Mouse (Mus musculus) limb, embryonic 15.5 days (tissue): Measurements from ENCODE around the gene Olfr1102. TPM values are rescaled to one million over a fixed set of nuclear protein-coding genes. Genes with fewer than 3 reads are reported as not detected.

ENCODE experiments used
- ATAC-seq: fragments of 200-750 bp; cut with Nextera tagmentation; 2 replicates; pipeline ENCODE4 v1.8.0; 2017; ENCODE audit warnings: low read depth, moderate TSS enrichment; ENCODE audit not compliant: insufficient number of reproducible peaks, low FRiP score, low TSS enrichment
- H3K27ac ChIP-seq: fragments of 300-500 bp; sonication (generic); 2 replicates; pipeline ENCODE4 v1.5.1; 2015; ENCODE audit warnings: moderate library complexity, mild to moderate bottlenecking, inconsistent platforms
- H3K27me3 ChIP-seq: fragments of 300-500 bp; sonication (generic); 2 replicates; pipeline ENCODE4 v1.6.1; 2015; ENCODE audit warnings: inconsistent platforms
- H3K36me3 ChIP-seq: fragments of 300-500 bp; sonication (generic); 2 replicates; pipeline ENCODE4 v1.6.1; 2015; ENCODE audit warnings: inconsistent platforms
- H3K4me1 ChIP-seq: fragments of 300-500 bp; sonication (generic); 2 replicates; pipeline ENCODE4 v1.6.1; 2015; ENCODE audit warnings: inconsistent platforms
- H3K4me2 ChIP-seq: fragments of 300-500 bp; sonication (generic); 2 replicates; pipeline ENCODE4 v1.6.1; 2015; ENCODE audit warnings: mild to moderate bottlenecking, inconsistent platforms
- H3K4me3 ChIP-seq: fragments of 300-500 bp; sonication (generic); 2 replicates; pipeline ENCODE4 v1.5.1; 2015; ENCODE audit warnings: mild to moderate bottlenecking, inconsistent platforms
- H3K9ac ChIP-seq: fragments of 300-500 bp; sonication (generic); 2 replicates; pipeline ENCODE4 v1.6.1; 2015; ENCODE audit warnings: inconsistent platforms
- H3K9me3 ChIP-seq: fragments of 300-500 bp; sonication (generic); 2 replicates; pipeline ENCODE4 v1.6.1; 2016; ENCODE audit warnings: inconsistent platforms
- WGBS: fragments of 180-500 bp; shearing (Covaris S2); methylation state at CpG from one replicate; pipeline ENCODE4 v1.1.7; 2015; 5-methylcytosine and 5-hydroxymethylcytosine counted together
- polyA plus RNA-seq: library from polyadenylated mRNA; unstranded; fragments of >200 nt; fragmentation: Nextera tagmentation; extraction: Ambion mirVana; gene quantifications from 2 replicates; pipeline ENCODE4 v1.2.1, GENCODE M21; 2015

Olfr1102 gene
- not detected in 2 replicates for polyA plus RNA-seq

- Histone ChIP-seq H3K27ac (no peak within 1 kb of the TSS), H3K4me1 (no peaks in the 10 kb centered on the region), H3K36me3 (no peaks in the 10 kb centered on the region), H3K4me2 (no peak within 1 kb of the TSS), H3K4me3 (no peak within 1 kb of the TSS), H3K27me3 (no peaks in the 10 kb centered on the region), H3K9me3 (no peaks in the 10 kb centered on the region), H3K9ac (no peak within 1 kb of the TSS)
- no peak for ATAC-seq
Measured at GRCm38 (mm10) chr2:86998098-86998497, at the start of gene Olfr1102. TSS of gene Olfr1102 (plus strand) at chr2:86998398.

GRCm38 (mm10) chr2:86960593-86960992 is 37.6 kb upstream of the Olfr1102 start, which contains the start of gene Olfr1099:
TSS of gene Olfr1099 (minus strand) at chr2:86960693.
- no peaks in the 10 kb centered on the region for H3K9me3 ChIP-seq
- no peaks in the 10 kb centered on the region for H3K27me3 ChIP-seq
- no peaks in the 10 kb centered on the region for H3K4me1 ChIP-seq
- H3K9ac ChIP-seq = no peak within 1 kb of the TSS
- H3K4me3 ChIP-seq = no peak within 1 kb of the TSS
- no peak within 1 kb of the TSS for H3K4me2 ChIP-seq
- no peak for ATAC-seq
- no peak within 1 kb of the TSS for H3K27ac ChIP-seq
- WGBS = 74% methylated on average over 1 of the region's 1 CpGs
- no peaks in the 10 kb centered on the region for H3K36me3 ChIP-seq

DNA sequence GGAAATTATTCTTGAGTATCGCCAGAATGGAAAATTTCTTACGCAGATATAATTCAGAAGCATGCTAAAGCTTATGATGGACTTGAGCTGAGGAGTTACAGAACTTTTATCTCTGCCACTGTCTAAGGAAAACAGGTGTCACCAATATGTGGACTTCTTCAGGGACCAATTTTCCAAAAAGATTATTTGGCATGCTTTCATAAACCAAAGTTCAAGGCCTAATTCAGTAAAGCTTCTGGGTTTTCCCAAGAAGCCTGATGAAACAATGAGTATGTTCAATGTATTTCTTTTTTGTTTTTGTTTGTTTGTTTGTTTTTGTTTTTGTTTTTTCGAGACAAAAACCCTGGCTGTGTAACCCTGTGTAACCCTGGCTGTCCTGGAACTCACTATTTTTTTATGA is 18.3 kb upstream of the Olfr1102 start, which contains the start of gene Olfr1100:
Gene Olfr1100, minus strand, starts transcription at position 101 of the 400 bp plus-strand sequence.
- ATAC-seq = no peak
- H3K4me3 ChIP-seq = no peak within 1 kb of the TSS
- 76% methylated on average over 3 of the region's 3 CpGs for WGBS

DNA sequence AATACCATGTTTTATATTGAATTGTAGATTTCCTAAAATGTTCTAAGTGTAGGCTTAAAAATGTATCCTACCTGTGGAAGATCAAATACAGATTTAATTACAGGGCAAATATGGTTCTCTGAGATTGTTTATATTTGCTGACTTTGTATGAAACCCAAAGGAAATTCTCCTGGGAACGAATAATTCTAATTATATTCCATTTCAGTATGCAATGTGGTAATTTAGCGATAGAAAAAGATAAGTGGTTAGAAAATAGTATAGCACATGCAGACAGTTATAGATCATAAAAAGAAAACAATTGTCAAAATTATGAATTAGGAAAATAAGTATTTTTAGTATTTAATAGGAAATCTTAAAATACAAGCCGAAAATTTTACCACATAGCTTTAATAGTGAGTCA is 7.1 kb upstream of the Olfr1102 start, which contains the start of gene Olfr1101:
Gene Olfr1101, minus strand, starts transcription at position 101 of the 400 bp plus-strand sequence.
- no peak for ATAC-seq

More for the DNA sequence above, 18.3 kb upstream of the Olfr1102 start, which contains the start of gene Olfr1100:
- H3K9ac ChIP-seq = no peak within 1 kb of the TSS
- no peak within 1 kb of the TSS for H3K4me2 ChIP-seq
- H3K27me3 ChIP-seq = no peaks in the 10 kb centered on the region
- no peaks in the 10 kb centered on the region for H3K9me3 ChIP-seq
- H3K4me1 ChIP-seq = no peaks in the 10 kb centered on the region
- no peaks in the 10 kb centered on the region for H3K36me3 ChIP-seq
- no peak within 1 kb of the TSS for H3K27ac ChIP-seq

GRCm38 (mm10) chr2:87026980-87027379 is 28.8 kb downstream of the Olfr1102 start, which contains the start of gene Olfr1104:
TSS of gene Olfr1104 (minus strand) at chr2:87027080.
- H3K9ac ChIP-seq = no peak within 1 kb of the TSS
- WGBS = 73% methylated on average over 1 of the region's 1 CpGs
- H3K4me3 ChIP-seq = no peak within 1 kb of the TSS
- no peaks in the 10 kb centered on the region for H3K36me3 ChIP-seq
- H3K4me1 ChIP-seq = no peaks in the 10 kb centered on the region
- no peak within 1 kb of the TSS for H3K27ac ChIP-seq
- H3K9me3 ChIP-seq = no peaks in the 10 kb centered on the region
- ATAC-seq = no peak
- no peak within 1 kb of the TSS for H3K4me2 ChIP-seq
- H3K27me3 ChIP-seq = no peaks in the 10 kb centered on the region

More for the DNA sequence above, 7.1 kb upstream of the Olfr1102 start, which contains the start of gene Olfr1101:
- Histone ChIP-seq H3K9me3 (no peaks in the 10 kb centered on the region), H3K36me3 (no peaks in the 10 kb centered on the region), H3K9ac (no peak within 1 kb of the TSS), H3K27ac (no peak within 1 kb of the TSS), H3K4me1 (no peaks in the 10 kb centered on the region), H3K27me3 (no peaks in the 10 kb centered on the region), H3K4me3 (no peak within 1 kb of the TSS), H3K4me2 (no peak within 1 kb of the TSS)
- 78% methylated on average over 3 of the region's 3 CpGs for WGBS

- H3K27me3 ChIP-seq = no peaks in the 10 kb centered on the region
- no peaks in the 10 kb centered on the region for H3K9me3 ChIP-seq
- H3K4me1 ChIP-seq = no peaks in the 10 kb centered on the region
- no peak within 1 kb of the TSS for H3K27ac ChIP-seq
- H3K4me3 ChIP-seq = no peak within 1 kb of the TSS
- H3K9ac ChIP-seq = no peak within 1 kb of the TSS
- ATAC-seq = no peak
- no peak within 1 kb of the TSS for H3K4me2 ChIP-seq
- H3K36me3 ChIP-seq = no peaks in the 10 kb centered on the region
Measured at GRCm38 (mm10) chr2:87036431-87036830, 38.2 kb downstream of the Olfr1102 start, which contains the start of gene Olfr1105. TSS of gene Olfr1105 (minus strand) at chr2:87036531.

GRCm38 (mm10) chr2:87052173-87052572 is 54.0 kb downstream of the Olfr1102 start, which contains the start of gene Olfr1106:
TSS of gene Olfr1106 (minus strand) at chr2:87052273.
- Histone ChIP-seq H3K9me3 (no peaks in the 10 kb centered on the region), H3K36me3 (no peaks in the 10 kb centered on the region), H3K9ac (no peak within 1 kb of the TSS), H3K27me3 (no peaks in the 10 kb centered on the region), H3K4me3 (no peak within 1 kb of the TSS), H3K27ac (no peak within 1 kb of the TSS), H3K4me1 (no peaks in the 10 kb centered on the region), H3K4me2 (no peak within 1 kb of the TSS)
- WGBS = 73% methylated on average over 1 of the region's 1 CpGs
- ATAC-seq = no peak

Other genes starting within 250 kb of the Olfr1102 start
- not detected in 2 replicates for gene Olfr1090, start 239.4 kb upstream of the Olfr1102 start, polyA plus RNA-seq
- gene Olfr1093, start 215.9 kb upstream of the Olfr1102 start, polyA plus RNA-seq = not detected in 2 replicates
- not detected in 2 replicates for gene Olfr141, start 188.4 kb upstream of the Olfr1102 start, polyA plus RNA-seq
- not detected in 2 replicates for gene Olfr1094, start 173.7 kb upstream of the Olfr1102 start, polyA plus RNA-seq
- gene Olfr1095, start 146.7 kb upstream of the Olfr1102 start, polyA plus RNA-seq = not detected in 2 replicates
- not detected in 2 replicates for gene Gm13723, start 123.6 kb upstream of the Olfr1102 start, polyA plus RNA-seq
- not detected in 2 replicates for gene Olfr1097, start 106.2 kb upstream of the Olfr1102 start, polyA plus RNA-seq
- gene Olfr1098, start 73.9 kb upstream of the Olfr1102 start, polyA plus RNA-seq = not detected in 2 replicates
- not detected in 2 replicates for gene Olfr1099, start 37.7 kb upstream of the Olfr1102 start, polyA plus RNA-seq
- gene Olfr1100, start 18.4 kb upstream of the Olfr1102 start, polyA plus RNA-seq = not detected in 2 replicates
- not detected in 2 replicates for gene Olfr1101, start 7.2 kb upstream of the Olfr1102 start, polyA plus RNA-seq
- not detected in 2 replicates for gene Olfr1104, start 28.7 kb downstream of the Olfr1102 start, polyA plus RNA-seq
- not detected in 2 replicates for gene Olfr1105, start 38.1 kb downstream of the Olfr1102 start, polyA plus RNA-seq
- not detected in 2 replicates for gene Olfr1106, start 53.9 kb downstream of the Olfr1102 start, polyA plus RNA-seq
- gene Olfr1107, start 77.4 kb downstream of the Olfr1102 start, polyA plus RNA-seq = not detected in 2 replicates
- gene Olfr1109, start 97.6 kb downstream of the Olfr1102 start, polyA plus RNA-seq = not detected in 2 replicates
- not detected in 2 replicates for gene Olfr259, start 116.2 kb downstream of the Olfr1102 start, polyA plus RNA-seq
- gene Olfr1110, start 141.9 kb downstream of the Olfr1102 start, polyA plus RNA-seq = not detected in 2 replicates
- gene Olfr1111, start 154.2 kb downstream of the Olfr1102 start, polyA plus RNA-seq = not detected in 2 replicates
- not detected in 2 replicates for gene Olfr1112, start 189.4 kb downstream of the Olfr1102 start, polyA plus RNA-seq
- gene Olfr1113, start 210.6 kb downstream of the Olfr1102 start, polyA plus RNA-seq = not detected in 2 replicates
- gene Olfr1115, start 249.6 kb downstream of the Olfr1102 start, polyA plus RNA-seq = not detected in 2 replicates